Comparison of ENCODE assay signal across 25 mouse cellular contexts in genomic region chr10:12773178-12773577, GRCm38 (mm10).
DNase-seq lines count a peak whose midpoint lies in the region; ATAC-seq and TF ChIP-seq lines count a peak whose summit lies in the region.
"Had no signal": no experiment of that assay in that cellular context is flagged by ENCODE, and none has a peak within 500 bp of the region (broad histone marks: within the 10 kb centered on the region; RNA-seq: fewer than 3 reads in every experiment).

No protein-coding gene starts in this region.

- TF ChIP-seq EP300 in heart, postnatal 0 days (IDR thresholded peaks at IDR 0.05; ENCODE audit: low read depth), result no peak

- TF ChIP-seq CTCF in heart, postnatal 0 days (IDR thresholded peaks at IDR 0.05; ENCODE audit: low read depth), result no peak

- H3K4me2 ChIP-seq in heart, postnatal 0 days (ENCODE audit: low read depth, low read length), result no peak overlapping the region
- no peak overlapping the region for H3K4me2 ChIP-seq in forebrain, embryonic 11.5 days (ENCODE audit: low read depth, low read length, severe bottlenecking)
- H3K4me2 ChIP-seq: hindbrain, embryonic 14.5 days; kidney, embryonic 15.5 days; limb, embryonic 12.5 days; liver, embryonic 12.5 days; midbrain, embryonic 13.5 days had no signal

- no peaks in the 10 kb centered on the region for H3K36me3 ChIP-seq in heart, postnatal 0 days (replicated peaks; ENCODE audit: control insufficient read depth, insufficient read depth, low read length)
- H3K36me3 ChIP-seq in forebrain, embryonic 11.5 days (ENCODE audit: control insufficient read depth, insufficient read depth, low read length), result no peaks in the 10 kb centered on the region
- H3K36me3 ChIP-seq: forebrain, embryonic 10.5 days; kidney, embryonic 15.5 days; limb, embryonic 12.5 days; liver, embryonic 12.5 days; midbrain, embryonic 13.5 days had no signal

- WGBS in heart, postnatal 0 days, result 17% methylated on average over 6 of the region's 6 CpGs
- 52% methylated on average over 6 of the region's 6 CpGs for WGBS in forebrain, embryonic 11.5 days

- H3K9ac ChIP-seq in heart, postnatal 0 days (replicated peaks; ENCODE audit: low read depth, low read length), result no peak overlapping the region
- no peak overlapping the region for H3K9ac ChIP-seq in forebrain, embryonic 11.5 days (ENCODE audit: low read length)
- H3K9ac ChIP-seq: hindbrain, embryonic 14.5 days; kidney, embryonic 15.5 days; limb, embryonic 12.5 days; liver, embryonic 12.5 days; midbrain, embryonic 13.5 days had no signal

- H3K4me1 ChIP-seq in heart, postnatal 0 days (ENCODE audit: control insufficient read depth, insufficient read depth), result peaks cover 14% of the 10 kb centered on the region
- H3K4me1 ChIP-seq in forebrain, embryonic 11.5 days (replicated peaks; ENCODE audit: control insufficient read depth, insufficient read depth, low read length), result no peaks in the 10 kb centered on the region
- H3K4me1 ChIP-seq: limb, embryonic 12.5 days; liver, embryonic 12.5 days; midbrain, embryonic 13.5 days had no signal

- ATAC-seq in heart, postnatal 0 days (ENCODE audit: insufficient read depth, low read depth), result peak; percentile 36; the same call in 1 of the 2 replicates
- 0 out of 2 replicates have a peak, but pooled peaks have one; percentile 31 for ATAC-seq in megakaryocyte progenitor cell, adult 5-6 weeks (replicated peaks; ENCODE audit: poor library complexity)
- ATAC-seq in forebrain, embryonic 11.5 days (replicated peaks; ENCODE audit: low FRiP score), result no peak
- ATAC-seq: liver, embryonic 12.5 days; midbrain, embryonic 13.5 days had no signal

- no peak overlapping the region for H3K4me3 ChIP-seq in heart, postnatal 0 days (ENCODE audit: low read depth, low read length)
- no peak overlapping the region for H3K4me3 ChIP-seq in forebrain, embryonic 11.5 days (ENCODE audit: low read depth, low read length)
- H3K4me3 ChIP-seq: forebrain, embryonic 10.5 days; heart, adult 2 months; kidney, embryonic 15.5 days; limb, embryonic 12.5 days; liver, embryonic 12.5 days; midbrain, embryonic 13.5 days had no signal

- no peaks in the 10 kb centered on the region for H3K27me3 ChIP-seq in heart, postnatal 0 days (ENCODE audit: control insufficient read depth, insufficient read depth, low read length)
- H3K27me3 ChIP-seq in forebrain, embryonic 11.5 days (ENCODE audit: control insufficient read depth, insufficient read depth, low read length), result no peaks in the 10 kb centered on the region
- H3K27me3 ChIP-seq: kidney, embryonic 15.5 days; limb, embryonic 12.5 days; liver, embryonic 12.5 days; midbrain, embryonic 13.5 days had no signal

- H3K27ac ChIP-seq in heart, postnatal 0 days (ENCODE audit: low read depth), result no peak overlapping the region
- H3K27ac ChIP-seq in forebrain, embryonic 11.5 days (ENCODE audit: low read depth, low read length), result no peak overlapping the region
- H3K27ac ChIP-seq: forebrain, embryonic 10.5 days; heart, adult 2 months; hindbrain, embryonic 14.5 days; kidney, embryonic 15.5 days; limb, embryonic 12.5 days; liver, embryonic 12.5 days; midbrain, embryonic 13.5 days had no signal

- intact Hi-C loops in heart, postnatal 10 days (cut with DNase I), result no loop called here

- DNase-seq in heart, postnatal 0 days (ENCODE audit: low spot score), result no peak
- no peak for DNase-seq in heart, postnatal 10 days
- DNase-seq in retina, embryonic 14.5 days (ENCODE audit: low spot score), result peak; percentile 38
- no peak for DNase-seq in retina, postnatal 1 day
- no peak for DNase-seq in B cell, adult 2 months
- DNase-seq in forebrain, embryonic 11.5 days (ENCODE audit: low spot score), result no peak
- DNase-seq: adrenal gland, postnatal 14 days; cerebellum, adult 2 months; cerebellum, postnatal 36 days; gastrocnemius, postnatal 25 days; heart, adult 2 months; heart, postnatal 4 days; kidney, adult 11 months; kidney, postnatal 36 days; right cerebral cortex, postnatal 25 days; spleen, adult 18-20 months; thymus, adult 18-20 months; thymus, postnatal 4 days had no signal

- H3K9me3 ChIP-seq in heart, postnatal 0 days (replicated peaks; ENCODE audit: control insufficient read depth, low read length), result 0 out of 2 replicates have a peak, but pooled peaks cover 2% of the 10 kb centered on the region
- H3K9me3 ChIP-seq in forebrain, embryonic 11.5 days (ENCODE audit: control insufficient read depth, low read length), result no peaks in the 10 kb centered on the region
- H3K9me3 ChIP-seq: forebrain, embryonic 10.5 days; kidney, embryonic 15.5 days; limb, embryonic 12.5 days; liver, embryonic 12.5 days; midbrain, embryonic 13.5 days had no signal
